Mouse (Mus musculus): ENCODE results near the gene Atp6v1g1.

- TF ChIP-seq CTCF (IDR thresholded peaks at IDR 0.05; ENCODE audit: extremely low read depth, insufficient read length, insufficient replicate concordance, low read depth, low read length) (no peak), POLR2A (IDR thresholded peaks at IDR 0.05; ENCODE audit: low read depth, low read length) (no peak)
Measured at GRCm38 (mm10) chr4:63503949-63504348, 40.6 kb upstream of the Atp6v1g1 start.
